Mouse (Mus musculus): ENCODE measurements at regions not wholly inside any gene's neighbourhood (a gene's known extent, or its start where the extent isn't known, plus 50 kb on each side); places are given as distances from the start of the nearest gene placed in this dataset.

- H3K27ac ChIP-seq (ENCODE audit: control insufficient read depth, low read depth, low read length) = no peak overlapping the region
- no peak for DNase-seq (ENCODE audit: low read depth, low spot score)
- no peaks in the 10 kb centered on the region for H3K9me3 ChIP-seq (replicated peaks; ENCODE audit: insufficient read depth, low read length)
- TF ChIP-seq CHD2 (IDR thresholded peaks at IDR 0.05; ENCODE audit: low read length) = no peak
- no peak for TF ChIP-seq RAD21 (IDR thresholded peaks at IDR 0.05; ENCODE audit: low read depth, low read length)
- TF ChIP-seq TCF12 (IDR thresholded peaks at IDR 0.05; ENCODE audit: low read depth, low read length) = no peak
- TF ChIP-seq JUND (IDR thresholded peaks at IDR 0.05; ENCODE audit: low read depth, low read length) = no peak
- TF ChIP-seq SMC3 (IDR thresholded peaks at IDR 0.05; ENCODE audit: low read depth, low read length) = no peak
- no peak for TF ChIP-seq E2F4 (IDR thresholded peaks at IDR 0.05; ENCODE audit: borderline replicate concordance, low read depth, low read length)
- no peak for TF ChIP-seq MAX (IDR thresholded peaks at IDR 0.05; ENCODE audit: low read length)
- no peak for TF ChIP-seq POLR2AphosphoS2 (IDR thresholded peaks at IDR 0.05; ENCODE audit: low read length)
- no peak for TF ChIP-seq MYB (IDR thresholded peaks at IDR 0.05; ENCODE audit: low read depth, low read length)
- TF ChIP-seq MAZ (IDR thresholded peaks at IDR 0.05; ENCODE audit: low read depth, low read length) = no peak
- no peak overlapping the region for H3K9ac ChIP-seq (ENCODE audit: control insufficient read depth, low read depth, low read length, poor library complexity, severe bottlenecking)
- H3K27me3 ChIP-seq (ENCODE audit: control insufficient read depth in 1 of 2, insufficient read depth in 2 of 2, low read length in 2 of 2) = no peaks in the 10 kb centered on the region
- no peaks in the 10 kb centered on the region for H3K4me1 ChIP-seq (ENCODE audit: control insufficient read depth in 1 of 2, insufficient read depth in 2 of 2, low read length in 2 of 2)
- H3K4me3 ChIP-seq (ENCODE audit: control insufficient read depth in 1 of 2, insufficient read depth in 1 of 2, low read depth in 2 of 2, low read length in 2 of 2) = no peak overlapping the region
- H3K36me3 ChIP-seq (ENCODE audit: control insufficient read depth in 1 of 2, insufficient read depth in 2 of 2, low read length in 2 of 2) = no peaks in the 10 kb centered on the region
- H3K79me2 ChIP-seq (ENCODE audit: control insufficient read depth, insufficient read depth, low read length, poor library complexity) = no peaks in the 10 kb centered on the region
Measured at GRCm38 (mm10) chr13:48319001-48319400, 58.0 kb downstream of the Id4 start.

DNA sequence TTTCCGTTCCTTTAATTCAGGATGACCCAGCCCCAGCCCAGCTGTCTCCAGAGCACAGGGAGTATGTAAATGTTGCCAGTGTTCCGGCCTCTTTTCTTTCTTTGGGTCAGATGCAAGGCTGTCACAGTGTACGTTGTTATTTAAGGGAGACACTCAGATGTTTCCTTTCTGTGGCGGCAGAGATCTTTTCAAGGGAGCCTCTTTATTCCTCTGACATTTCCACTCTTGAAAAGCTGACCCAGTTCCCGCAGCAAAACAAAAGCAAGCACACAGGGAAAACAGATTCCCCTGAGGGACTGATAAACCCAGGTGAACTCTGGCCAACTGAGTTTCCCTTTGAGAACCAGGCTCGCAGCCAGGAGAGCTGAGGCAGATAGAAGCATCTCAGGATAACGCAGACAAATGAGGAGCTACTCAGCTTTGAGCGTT is 63.3 kb downstream of the Id4 start:
- H3K9ac ChIP-seq (ENCODE audit: control insufficient read depth, low read depth, low read length, poor library complexity, severe bottlenecking) = no peak overlapping the region
- no peaks in the 10 kb centered on the region for H3K4me1 ChIP-seq (ENCODE audit: control insufficient read depth in 1 of 2, insufficient read depth in 2 of 2, low read length in 2 of 2)
- H3K4me3 ChIP-seq (ENCODE audit: control insufficient read depth in 1 of 2, insufficient read depth in 1 of 2, low read depth in 2 of 2, low read length in 2 of 2) = no peak overlapping the region
- TF ChIP-seq MAFK (IDR thresholded peaks at IDR 0.05; ENCODE audit: borderline replicate concordance, low read depth, low read length) (no peak), KAT2A (conservative IDR thresholded peaks at IDR 0.05; ENCODE audit: low read depth, low read length) (no peak), ZKSCAN1 (IDR thresholded peaks at IDR 0.05; ENCODE audit: low read depth, low read length) (no peak), POLR2AphosphoS5 (IDR thresholded peaks at IDR 0.05; ENCODE audit: borderline replicate concordance, low read depth, low read length) (no peak), ZNF384 (IDR thresholded peaks at IDR 0.05; ENCODE audit: low read depth, low read length) (no peak), CHD2 (IDR thresholded peaks at IDR 0.05; ENCODE audit: low read length) (no peak), MAZ (IDR thresholded peaks at IDR 0.05; ENCODE audit: low read depth, low read length) (no peak), USF2 (IDR thresholded peaks at IDR 0.05; ENCODE audit: borderline replicate concordance in 1 of 2, insufficient read depth in 1 of 2, low read depth in 1 of 2, low read length in 2 of 2) (no peak), ZMIZ1 (IDR thresholded peaks at IDR 0.05; ENCODE audit: low read depth, low read length) (no peak), ZC3H11A (IDR thresholded peaks at IDR 0.05; ENCODE audit: low read depth, low read length) (no peak), HCFC1 (IDR thresholded peaks at IDR 0.05; ENCODE audit: low read depth, low read length) (no peak), MAX (IDR thresholded peaks at IDR 0.05; ENCODE audit: low read length) (no peak), CHD1 (IDR thresholded peaks at IDR 0.05; ENCODE audit: low read depth, low read length) (no peak)
- no peak for DNase-seq (ENCODE audit: low read depth, low spot score)
- no peaks in the 10 kb centered on the region for H3K79me2 ChIP-seq (ENCODE audit: control insufficient read depth, insufficient read depth, low read length, poor library complexity)
- no peaks in the 10 kb centered on the region for H3K36me3 ChIP-seq (ENCODE audit: control insufficient read depth in 1 of 2, insufficient read depth in 2 of 2, low read length in 2 of 2)
- H3K27me3 ChIP-seq (ENCODE audit: control insufficient read depth in 1 of 2, insufficient read depth in 2 of 2, low read length in 2 of 2) = no peaks in the 10 kb centered on the region
- no peak overlapping the region for H3K27ac ChIP-seq (ENCODE audit: control insufficient read depth, low read depth, low read length)
- no peaks in the 10 kb centered on the region for H3K9me3 ChIP-seq (replicated peaks; ENCODE audit: insufficient read depth, low read length)

Data from MEL (cell line).